Mouse (Mus musculus) naive thymus-derived CD4-positive, alpha-beta T cell, adult 5 months (primary cell): ENCODE data around the gene Rnf44. TPM values are rescaled to one million over a fixed set of nuclear protein-coding genes. Genes with fewer than 3 reads are reported as not detected.

ENCODE experiments used
- polyA plus RNA-seq: library from polyadenylated mRNA; unstranded; fragments of 100-300 nt; shearing (Covaris generic); gene quantifications from one replicate; pipeline ENCODE4 v1.2.1, GENCODE M21; 2017

Rnf44 gene
- 107 TPM for polyA plus RNA-seq

GRCm38 (mm10) chr13:54693558-54694347 is at the start of gene Rnf44:
Gene Rnf44 (minus strand): TSS chr13:54693907.

GRCm38 (mm10) chr13:54701243-54701642 is 7.5 kb upstream of the Rnf44 start, which contains the start of gene Cdhr2:
Gene Cdhr2 (plus strand): TSS chr13:54701461.

Other genes starting within 250 kb of the Rnf44 start
- gene Thoc3, start 225.1 kb downstream of the Rnf44 start, polyA plus RNA-seq = 42.6 TPM
- gene Simc1, start 190.1 kb downstream of the Rnf44 start, polyA plus RNA-seq = 39.2 TPM
- 57.8 TPM for gene 4833439L19Rik, start 128.5 kb downstream of the Rnf44 start, polyA plus RNA-seq
- 3.9 TPM for gene Arl10, start 118.9 kb downstream of the Rnf44 start, polyA plus RNA-seq
- gene Nop16, start 103.8 kb downstream of the Rnf44 start, polyA plus RNA-seq = 25.3 TPM
- 181 TPM for gene Higd2a, start 103.7 kb downstream of the Rnf44 start, polyA plus RNA-seq
- 72.7 TPM for gene Cltb, start 82.6 kb downstream of the Rnf44 start, polyA plus RNA-seq
- gene Faf2, start 72.1 kb downstream of the Rnf44 start, polyA plus RNA-seq = 66.5 TPM
- gene Cdhr2, start 7.6 kb upstream of the Rnf44 start, polyA plus RNA-seq = not detected
- not detected for gene Gprin1, start 56.0 kb upstream of the Rnf44 start, polyA plus RNA-seq
- gene Sncb, start 72.7 kb upstream of the Rnf44 start, polyA plus RNA-seq = not detected
- not detected for gene Eif4e1b, start 90.1 kb upstream of the Rnf44 start, polyA plus RNA-seq
- gene Tspan17, start 95.5 kb upstream of the Rnf44 start, polyA plus RNA-seq = 0.67 TPM